Mouse (Mus musculus) forebrain, postnatal 0 days (tissue): ENCODE data around the gene Tnfaip2. TPM values are rescaled to one million over a fixed set of nuclear protein-coding genes. Genes with fewer than 3 reads are reported as not detected.
A peak's percentile ranks its signal among the peaks of the same experiment; 100 is the strongest.

ENCODE experiments used
- ATAC-seq: fragments of 200-750 bp; cut with Nextera tagmentation; 2 replicates; pipeline ENCODE4 v1.8.0; 2017; ENCODE audit warnings: mild to moderate bottlenecking, moderate library complexity
- DNase-seq: peaks from one replicate; pipeline ENCODE4 v3.0.0-alpha.2; 2015
- H3K27ac ChIP-seq: fragments of 300-500 bp; sonication (generic); 2 replicates; pipeline ENCODE4 v1.5.1; 2014; ENCODE audit warnings: low read depth, mild to moderate bottlenecking, antibody characterized with exemption, low read length, moderate library complexity, mixed read lengths
- H3K27me3 ChIP-seq: fragments of 300-500 bp; sonication (generic); 2 replicates; pipeline ENCODE4 v1.6.1; 2014; ENCODE audit warnings: mild to moderate bottlenecking, low read length, mixed read lengths; ENCODE audit not compliant: insufficient read depth
- H3K36me3 ChIP-seq: fragments of 300-500 bp; sonication (generic); 2 replicates; pipeline ENCODE4 v1.6.1; 2014; ENCODE audit warnings: mild to moderate bottlenecking, moderate library complexity; ENCODE audit not compliant: insufficient read depth
- H3K4me1 ChIP-seq: fragments of 300-500 bp; sonication (generic); 2 replicates; pipeline ENCODE4 v1.6.1; 2014; ENCODE audit warnings: antibody characterized with exemption; ENCODE audit not compliant: insufficient read depth
- H3K4me2 ChIP-seq: fragments of 300-500 bp; sonication (generic); 2 replicates; pipeline ENCODE4 v1.6.1; 2014; ENCODE audit warnings: low read depth, mild to moderate bottlenecking, moderate library complexity
- H3K4me3 ChIP-seq: fragments of 300-500 bp; sonication (generic); 2 replicates; pipeline ENCODE4 v1.5.1; 2014; ENCODE audit warnings: low read depth, low read length, mixed read lengths
- H3K9ac ChIP-seq: fragments of 300-500 bp; sonication (generic); 2 replicates; pipeline ENCODE4 v1.6.1; 2014; ENCODE audit warnings: mild to moderate bottlenecking
- H3K9me3 ChIP-seq: fragments of 300-500 bp; sonication (generic); 2 replicates; pipeline ENCODE4 v1.6.1; 2016; ENCODE audit warnings: low read length
- CTCF ChIP-seq: sonication (generic); IDR thresholded peaks from 2 replicates; pipeline ENCODE4 v1.5.1; 2016; ENCODE audit warnings: antibody characterized with exemption, control low read depth, low read depth
- WGBS: fragments of 180-500 bp; shearing (Covaris S2); extraction: QIAGEN DNeasy Blood & Tissue Kit; methylation state at CpG from one replicate; pipeline ENCODE4 v1.1.7; 2014; 5-methylcytosine and 5-hydroxymethylcytosine counted together
- polyA plus RNA-seq: library from polyadenylated mRNA; unstranded; fragments of >200 nt; fragmentation: Nextera tagmentation; extraction: Ambion mirVana; gene quantifications from 2 replicates; pipeline ENCODE4 v1.2.1, GENCODE M21; 2015
- total RNA-seq: library from RNA; depleted of rRNA; stranded (reverse); fragments of >200 nt; gene quantifications from 2 replicates; pipeline ENCODE4 v1.2.3, GENCODE M21; 2014

The Tnfaip2 gene
- total and polyA plus RNA-seq, 2 experiments from 2014 or later, result 1.2 to 4.8 TPM

DNA sequence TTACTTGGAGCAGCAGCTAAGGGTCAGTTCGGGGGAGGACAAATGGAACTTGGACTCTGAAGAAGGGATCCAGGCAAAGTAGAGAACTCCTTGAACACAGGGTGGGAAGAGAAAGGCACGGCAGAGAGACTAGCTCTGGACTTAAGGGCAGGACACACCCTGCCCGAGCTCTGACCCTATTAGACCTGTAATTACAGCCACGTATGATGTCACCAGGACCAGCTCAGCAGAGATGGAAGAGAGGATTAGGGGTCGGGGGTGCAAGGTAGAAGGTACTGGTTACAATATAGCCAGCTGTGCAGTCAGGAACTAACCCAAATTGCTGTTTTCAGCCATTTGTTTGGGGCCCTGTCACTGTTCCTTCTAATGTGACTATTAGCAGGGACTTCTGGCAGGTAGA lies 19.4 kb upstream of the Tnfaip2 start:
- Histone ChIP-seq H3K4me3 (peak overlapping the region; percentile 32; the same call in 1 of the 2 replicates), H3K9ac (no peak overlapping the region), H3K9me3 (no peaks in the 10 kb centered on the region), H3K27me3 (peaks cover 43% of the 10 kb centered on the region), H3K36me3 (no peaks in the 10 kb centered on the region), H3K4me1 (no peaks in the 10 kb centered on the region), H3K27ac (no peak overlapping the region), H3K4me2 (peak overlapping the region; percentile 57)
- no peak for ATAC-seq
- WGBS, result 40% methylated on average over 5 of the region's 5 CpGs
- DNase-seq, result no peak
- no peak for TF ChIP-seq CTCF

DNA sequence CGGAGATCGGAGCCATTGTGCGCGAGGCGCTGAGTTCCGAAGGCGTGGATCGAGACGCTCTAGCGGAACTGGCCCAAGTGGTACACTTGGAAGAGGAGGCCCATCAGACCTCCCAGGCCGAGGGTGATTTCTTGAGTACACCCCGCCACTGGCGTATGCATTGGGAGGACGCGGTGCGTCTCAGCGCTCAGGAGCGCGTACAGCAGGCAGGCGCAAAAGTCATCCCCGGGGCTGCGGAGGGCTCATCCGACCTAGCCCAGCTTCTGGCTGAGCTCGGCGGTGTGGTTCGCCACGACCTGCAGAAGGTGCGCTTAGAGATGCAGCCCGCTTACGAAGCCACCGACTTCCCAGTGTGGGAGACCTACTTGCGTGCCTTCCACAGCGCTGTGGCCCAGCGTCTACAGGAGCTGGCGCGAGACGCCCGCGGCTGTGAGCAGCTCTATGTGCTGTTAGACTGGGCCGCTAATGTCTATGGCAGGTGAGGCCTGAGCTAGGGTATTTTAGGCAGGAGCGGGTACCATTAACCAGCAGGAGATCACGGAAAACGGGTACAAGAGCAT lies 18.6 kb upstream of the Tnfaip2 start:
- no peak for ATAC-seq
- Histone ChIP-seq H3K4me2 (peak overlapping the region; percentile 57), H3K4me1 (no peaks in the 10 kb centered on the region), H3K9ac (peak overlapping the region; percentile 41), H3K4me3 (peak overlapping the region; percentile 32), H3K9me3 (no peaks in the 10 kb centered on the region), H3K27ac (no peak overlapping the region), H3K27me3 (peaks cover 43% of the 10 kb centered on the region), H3K36me3 (no peaks in the 10 kb centered on the region)
- DNase-seq, result peak; percentile 45
- no peak for TF ChIP-seq CTCF
- 3% methylated on average over 43 of the region's 43 CpGs for WGBS

DNA sequence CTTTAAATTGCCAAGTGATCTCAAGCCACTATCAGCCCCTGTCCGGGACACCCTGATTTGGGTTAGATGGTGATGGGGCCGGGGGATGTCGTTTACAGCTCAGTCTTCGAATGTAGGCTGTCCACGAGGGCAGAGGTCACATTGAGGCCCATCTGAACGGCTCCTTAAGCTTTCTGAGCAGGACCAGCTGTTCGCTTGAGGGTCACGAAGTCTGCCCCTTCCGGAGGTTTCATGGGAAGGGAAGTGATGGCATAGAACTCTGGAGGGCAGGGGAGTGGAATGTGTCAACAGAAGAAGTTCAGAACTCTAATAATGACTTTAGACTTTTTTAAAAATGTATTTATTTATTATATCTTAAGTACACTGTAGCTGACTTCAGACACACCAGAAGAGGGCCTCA lies 17.7 kb upstream of the Tnfaip2 start:
- DNase-seq (no peak), ATAC-seq (no peak)
- no peaks in the 10 kb centered on the region for H3K4me1 ChIP-seq
- H3K27me3 ChIP-seq, result peaks cover 43% of the 10 kb centered on the region
- H3K36me3 ChIP-seq, result no peaks in the 10 kb centered on the region
- no peak overlapping the region for H3K27ac ChIP-seq
- H3K9me3 ChIP-seq, result no peaks in the 10 kb centered on the region
- no peak overlapping the region for H3K4me3 ChIP-seq
- no peak overlapping the region for H3K9ac ChIP-seq
- TF ChIP-seq CTCF, result no peak
- H3K4me2 ChIP-seq, result no peak overlapping the region
- WGBS, result 24% methylated on average over 9 of the region's 9 CpGs

DNA sequence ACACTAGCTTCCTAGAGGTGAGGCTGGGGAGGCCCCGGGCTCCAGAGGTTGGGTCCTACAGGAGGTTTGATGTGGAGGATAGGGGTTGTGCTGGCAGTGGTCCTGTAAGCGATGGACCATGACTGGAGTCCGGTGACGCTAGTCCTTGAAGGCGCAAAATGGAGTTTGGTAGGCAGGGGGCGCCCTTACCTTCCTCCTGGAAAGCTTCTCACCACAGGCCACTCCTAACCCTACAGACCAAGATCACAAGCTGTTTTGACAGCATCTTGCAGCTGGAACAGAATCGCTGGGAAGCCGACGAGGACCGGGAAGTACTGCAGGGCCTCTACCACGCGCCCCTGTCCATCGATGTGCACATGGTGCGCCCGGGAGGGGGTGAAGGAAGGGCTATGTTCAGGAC lies 17.0 kb upstream of the Tnfaip2 start:
- Histone ChIP-seq H3K36me3 (no peaks in the 10 kb centered on the region), H3K27ac (no peak overlapping the region), H3K9ac (no peak overlapping the region), H3K4me1 (peaks cover 4% of the 10 kb centered on the region; the same call in 1 of the 2 replicates), H3K9me3 (no peaks in the 10 kb centered on the region), H3K27me3 (peaks cover 44% of the 10 kb centered on the region), H3K4me2 (peak overlapping the region; percentile 23; the same call in 1 of the 2 replicates), H3K4me3 (no peak overlapping the region)
- DNase-seq (peak; percentile 64), ATAC-seq (0 out of 2 replicates have a peak, but pooled peaks have one; percentile 17)
- WGBS, result 3% methylated on average over 15 of the region's 15 CpGs
- peak; percentile 78 for TF ChIP-seq CTCF

DNA sequence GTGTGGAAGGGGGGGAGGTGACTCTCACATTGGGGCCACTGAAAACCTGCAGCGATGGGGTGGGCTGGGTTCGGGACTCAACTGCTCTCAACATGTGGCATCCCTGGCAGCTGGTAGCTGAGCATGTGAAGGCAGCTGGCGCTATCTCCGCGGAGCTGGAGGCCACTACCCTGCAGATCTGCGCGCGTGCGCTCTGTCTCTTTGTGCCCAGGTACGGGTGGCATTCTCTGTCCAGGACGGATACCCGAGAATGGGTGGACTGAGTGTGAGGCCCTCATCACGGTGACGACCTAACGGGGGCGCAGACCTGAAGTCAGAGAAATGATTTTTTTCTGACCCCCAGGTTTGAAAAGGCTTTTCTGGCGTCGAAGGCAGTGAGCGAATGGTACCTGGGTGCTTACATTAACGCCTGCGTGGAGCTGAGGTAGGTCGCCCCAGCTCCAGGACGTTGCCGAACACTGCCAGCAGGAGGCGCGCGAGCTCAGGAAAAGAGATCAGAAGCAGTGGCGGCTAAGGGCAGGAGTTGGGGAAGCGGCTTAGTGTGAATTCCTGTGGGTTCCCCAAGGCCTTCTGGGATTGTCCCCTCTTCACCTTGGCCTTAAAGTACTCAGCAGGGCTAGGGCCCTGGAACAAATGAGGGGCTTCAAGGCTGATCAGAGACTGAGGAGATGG lies 16.3 kb upstream of the Tnfaip2 start:
- no peaks in the 10 kb centered on the region for H3K36me3 ChIP-seq
- no peaks in the 10 kb centered on the region for H3K9me3 ChIP-seq
- H3K4me2 ChIP-seq, result peak overlapping the region; percentile 23; the same call in 1 of the 2 replicates
- WGBS, result 15% methylated on average over 29 of the region's 29 CpGs
- no peak overlapping the region for H3K9ac ChIP-seq
- peaks cover 47% of the 10 kb centered on the region for H3K27me3 ChIP-seq
- peak; percentile 97 for TF ChIP-seq CTCF
- peaks cover 7% of the 10 kb centered on the region; the same call in 1 of the 2 replicates for H3K4me1 ChIP-seq
- H3K27ac ChIP-seq, result no peak overlapping the region
- ATAC-seq (peak; percentile 76), DNase-seq (peak; percentile 93)
- H3K4me3 ChIP-seq, result no peak overlapping the region

DNA sequence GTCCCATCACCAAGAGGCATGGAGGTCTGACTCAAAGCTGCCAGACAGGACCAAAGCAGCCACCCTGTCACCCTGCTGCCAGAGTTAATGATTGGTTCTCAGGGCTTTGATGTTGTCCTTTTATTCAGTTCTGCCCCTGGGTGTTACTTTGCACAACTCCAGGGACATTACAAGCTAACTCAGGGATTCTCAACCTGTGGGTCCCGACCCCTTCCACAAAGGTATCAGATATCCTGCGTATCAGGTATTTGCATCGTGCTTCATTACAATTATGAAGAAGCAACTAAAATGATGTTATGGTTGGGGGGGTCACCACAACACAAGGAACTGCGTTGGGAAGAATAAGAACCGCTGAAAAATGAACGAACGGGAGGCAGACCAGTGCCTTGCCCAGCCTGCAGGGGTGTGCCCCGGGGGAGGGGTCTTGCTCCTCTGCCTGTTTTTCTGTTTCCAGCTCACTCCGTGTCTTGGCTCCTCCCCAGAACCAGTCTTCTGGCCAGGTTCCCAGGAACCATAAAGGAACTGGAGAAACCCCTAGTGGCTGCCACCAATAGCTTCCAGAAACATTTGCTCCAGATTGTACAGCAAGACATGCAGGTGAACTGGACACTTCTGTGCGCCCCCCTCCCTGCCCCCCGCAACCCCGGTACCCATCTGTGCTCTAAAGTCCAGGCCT lies 14.7 kb upstream of the Tnfaip2 start:
- H3K4me1 ChIP-seq, result peaks cover 7% of the 10 kb centered on the region; the same call in 1 of the 2 replicates
- DNase-seq, result peak; percentile 58

More for the DNA sequence above, 14.7 kb upstream of the Tnfaip2 start:
- no peak overlapping the region for H3K27ac ChIP-seq
- 38% methylated on average over 12 of the region's 12 CpGs for WGBS
- no peak overlapping the region for H3K9ac ChIP-seq
- H3K9me3 ChIP-seq, result no peaks in the 10 kb centered on the region
- no peaks in the 10 kb centered on the region for H3K36me3 ChIP-seq
- no peak overlapping the region for H3K4me3 ChIP-seq
- H3K27me3 ChIP-seq, result peaks cover 38% of the 10 kb centered on the region
- ATAC-seq, result no peak
- H3K4me2 ChIP-seq, result no peak overlapping the region
- TF ChIP-seq CTCF, result 0 out of 2 replicates have a peak, but pooled peaks have one; percentile 10
